ENCODE assay signal across 14 mouse cellular contexts in genomic region chr4:140285726-140286316, GRCm38 (mm10). TPM values are rescaled to one million over a fixed set of nuclear protein-coding genes. Genes with fewer than 3 reads are reported as not detected.
DNase-seq lines count a peak whose midpoint lies in the region; ATAC-seq lines count a peak whose summit lies in the region.
"Had no signal": no experiment of that assay in that cellular context is flagged by ENCODE, and none has a peak within 500 bp of the region (broad histone marks: within the 10 kb centered on the region; RNA-seq: fewer than 3 reads in every experiment).

No protein-coding gene starts in this region.

- peaks cover 10% of the 10 kb centered on the region for H3K4me1 ChIP-seq in forebrain, embryonic 15.5 days
- peaks cover 9% of the 10 kb centered on the region; the same call in 1 of the 2 replicates for H3K4me1 ChIP-seq in neural tube, embryonic 14.5 days (ENCODE audit: control insufficient read depth, insufficient read depth, low read length)
- H3K4me1 ChIP-seq in kidney, embryonic 14.5 days (ENCODE audit: control insufficient read depth, insufficient read depth, low read length) = no peaks in the 10 kb centered on the region
- H3K4me1 ChIP-seq in liver, embryonic 12.5 days = no peaks in the 10 kb centered on the region
- H3K4me1 ChIP-seq: limb, embryonic 12.5 days; lung, embryonic 15.5 days had no signal

- peak overlapping the region; percentile 67 for H3K27ac ChIP-seq in forebrain, embryonic 15.5 days (replicated peaks)
- H3K27ac ChIP-seq in neural tube, embryonic 14.5 days (ENCODE audit: low read depth, low read length) = no peak overlapping the region; the same call in 1 of the 2 replicates
- H3K27ac ChIP-seq in kidney, embryonic 14.5 days (ENCODE audit: low read depth, low read length) = no peak overlapping the region
- H3K27ac ChIP-seq in liver, embryonic 12.5 days = no peak overlapping the region
- H3K27ac ChIP-seq: limb, embryonic 12.5 days; lung, embryonic 15.5 days; stomach, postnatal 0 days had no signal

- H3K4me2 ChIP-seq in forebrain, embryonic 15.5 days (replicated peaks) = no peak overlapping the region
- H3K4me2 ChIP-seq in neural tube, embryonic 14.5 days (ENCODE audit: low read depth, low read length) = no peak overlapping the region
- no peak overlapping the region for H3K4me2 ChIP-seq in kidney, embryonic 14.5 days (replicated peaks; ENCODE audit: low read depth, low read length)
- H3K4me2 ChIP-seq in liver, embryonic 12.5 days = no peak overlapping the region
- H3K4me2 ChIP-seq: limb, embryonic 12.5 days; lung, embryonic 15.5 days had no signal

- no peak overlapping the region for H3K4me3 ChIP-seq in forebrain, embryonic 15.5 days
- H3K4me3 ChIP-seq in neural tube, embryonic 14.5 days (ENCODE audit: low read depth, low read length) = no peak overlapping the region
- no peak overlapping the region for H3K4me3 ChIP-seq in kidney, embryonic 14.5 days (ENCODE audit: low read length)
- H3K4me3 ChIP-seq in liver, embryonic 12.5 days = no peak overlapping the region
- H3K4me3 ChIP-seq: limb, embryonic 12.5 days; lung, embryonic 15.5 days had no signal

- WGBS in forebrain, embryonic 15.5 days = 62% methylated on average over 5 of the region's 5 CpGs
- 57% methylated on average over 5 of the region's 5 CpGs for WGBS in neural tube, embryonic 14.5 days
- WGBS in kidney, embryonic 14.5 days = 73% methylated on average over 5 of the region's 5 CpGs
- 61% methylated on average over 5 of the region's 5 CpGs for WGBS in liver, embryonic 12.5 days (ENCODE audit: insufficient replicate concordance)

- H3K9ac ChIP-seq in forebrain, embryonic 15.5 days (replicated peaks) = no peak overlapping the region
- H3K9ac ChIP-seq in neural tube, embryonic 14.5 days (replicated peaks; ENCODE audit: low read depth, low read length) = no peak overlapping the region
- H3K9ac ChIP-seq in kidney, embryonic 14.5 days (ENCODE audit: low read depth, low read length) = no peak overlapping the region
- no peak overlapping the region for H3K9ac ChIP-seq in liver, embryonic 12.5 days
- H3K9ac ChIP-seq: limb, embryonic 12.5 days; lung, embryonic 15.5 days had no signal

- no peaks in the 10 kb centered on the region for H3K36me3 ChIP-seq in forebrain, embryonic 15.5 days
- H3K36me3 ChIP-seq in neural tube, embryonic 14.5 days (ENCODE audit: control insufficient read depth, insufficient read depth, low read length) = no peaks in the 10 kb centered on the region
- no peaks in the 10 kb centered on the region for H3K36me3 ChIP-seq in kidney, embryonic 14.5 days (ENCODE audit: control insufficient read depth, insufficient read depth, low read length)
- H3K36me3 ChIP-seq in liver, embryonic 12.5 days = no peaks in the 10 kb centered on the region
- H3K36me3 ChIP-seq: G1E; limb, embryonic 12.5 days; lung, embryonic 15.5 days had no signal

- H3K9me3 ChIP-seq in forebrain, embryonic 15.5 days = no peaks in the 10 kb centered on the region
- no peaks in the 10 kb centered on the region for H3K9me3 ChIP-seq in neural tube, embryonic 14.5 days (ENCODE audit: control insufficient read depth, low read length)
- H3K9me3 ChIP-seq in kidney, embryonic 14.5 days (ENCODE audit: control insufficient read depth, low read length) = no peaks in the 10 kb centered on the region
- peaks cover 25% of the 10 kb centered on the region for H3K9me3 ChIP-seq in liver, embryonic 12.5 days (replicated peaks)
- H3K9me3 ChIP-seq: lung, embryonic 15.5 days had no signal

- ATAC-seq in forebrain, embryonic 15.5 days (replicated peaks) = peak; percentile 69
- ATAC-seq in neural tube, embryonic 14.5 days (ENCODE audit: low read depth) = peak; percentile 58; the same call in 1 of the 2 replicates
- ATAC-seq in kidney, embryonic 14.5 days (ENCODE audit: low FRiP score, low TSS enrichment) = no peak
- ATAC-seq in liver, embryonic 12.5 days = no peak
- ATAC-seq in erythroid progenitor cell, adult 5-6 weeks (replicated peaks; ENCODE audit: low FRiP score, poor library complexity, severe bottlenecking) = no peak

- H3K27me3 ChIP-seq in forebrain, embryonic 15.5 days = no peaks in the 10 kb centered on the region
- no peaks in the 10 kb centered on the region for H3K27me3 ChIP-seq in neural tube, embryonic 14.5 days (ENCODE audit: control insufficient read depth, insufficient read depth, low read length)
- H3K27me3 ChIP-seq in kidney, embryonic 14.5 days (ENCODE audit: control insufficient read depth, insufficient read depth, low read length) = no peaks in the 10 kb centered on the region
- no peaks in the 10 kb centered on the region for H3K27me3 ChIP-seq in liver, embryonic 12.5 days (replicated peaks)
- H3K27me3 ChIP-seq: limb, embryonic 12.5 days; lung, embryonic 15.5 days had no signal

- DNase-seq in cerebellum, postnatal 14 days = peak; percentile 53 to 66
- no peak for DNase-seq in cerebellum, adult 11 months
- DNase-seq in layer of hippocampus, postnatal 36 days = peak; percentile 36 to 43
- DNase-seq: kidney, adult 2 months had no signal

RNA-seq across cellular contexts. Expression of gene Igsf21, which starts 39.2 kb away (rescaled TPM):
- 50.8 and 57.2 TPM in 2 replicates for polyA plus RNA-seq in forebrain, embryonic 15.5 days (2015; fragmentation: Nextera tagmentation; extraction: Ambion mirVana)
- total RNA-seq in layer of hippocampus, postnatal 36 days (2021) = 10 to 100 TPM; 35.3 to 38.7 TPM
- 77.0 and 95.1 TPM in 2 replicates for polyA plus RNA-seq in neural tube, embryonic 14.5 days (2014; fragmentation: Nextera tagmentation; extraction: Ambion mirVana)
- polyA plus RNA-seq in kidney, embryonic 14.5 days (2014; fragmentation: Nextera tagmentation; extraction: Ambion mirVana) = 0.41 and 0.91 TPM in 2 replicates
- polyA plus RNA-seq in liver, embryonic 12.5 days (2016; fragmentation: Nextera tagmentation; extraction: Ambion mirVana) = 0.08 and 0.10 TPM in 2 replicates
- total RNA-seq in erythroid progenitor cell, adult 5-6 weeks (2015; ENCODE audit: low replicate concordance) = not detected in 2 replicates
- not detected in 2 replicates for total RNA-seq in erythroid progenitor cell, adult 5-6 weeks (2017; ENCODE audit: low replicate concordance)
- total RNA-seq: G1E; gastrocnemius, adult 18-20 months had no signal
- polyA plus RNA-seq: G1E; limb, embryonic 12.5 days had no signal

Comparison
In these comparisons a context has a peak if more than half of its experiments do, and no peak if none do; other contexts are left out.
1. ATAC-seq: peak in forebrain, embryonic 15.5 days (single experiment) and neural tube, embryonic 14.5 days (single experiment); none in kidney, embryonic 14.5 days (single experiment), liver, embryonic 12.5 days (single experiment) and erythroid progenitor cell, adult 5-6 weeks (single experiment).
2. RNA of gene Igsf21, which starts 39.2 kb away (polyA plus RNA-seq): 77.0 to 95.1 TPM in neural tube, embryonic 14.5 days and 50.8 to 57.2 TPM in forebrain, embryonic 15.5 days; 0.41 to 0.91 TPM in kidney, embryonic 14.5 days and 0.08 to 0.10 TPM in liver, embryonic 12.5 days; every median in the first group is over 10 times any median in the second.